Mouse (Mus musculus): ENCODE measurements around the gene Foxj2. TPM values are rescaled to one million over a fixed set of nuclear protein-coding genes. Genes with fewer than 3 reads are reported as not detected.
A peak's percentile ranks its signal among the peaks of the same experiment; 100 is the strongest.

Foxj2 gene
- polyA plus RNA-seq, 1 experiment from 2014 or later = 8.8 TPM

- peak overlapping the region; percentile 50 for H3K4me3 ChIP-seq (ENCODE audit: low read depth, low read length)
- H3K4me2 ChIP-seq (ENCODE audit: low read depth, low read length) = peak overlapping the region; percentile 66
- peak overlapping the region; percentile 60 for H3K9ac ChIP-seq (replicated peaks; ENCODE audit: low read depth, low read length)
- peak; percentile 93 for ATAC-seq (ENCODE audit: low read depth)
- H3K27ac ChIP-seq (ENCODE audit: low read depth, low read length) = peak overlapping the region; percentile 95
- no peaks in the 10 kb centered on the region for H3K36me3 ChIP-seq (ENCODE audit: control insufficient read depth, insufficient read depth, low read length)
- 2% methylated on average over 38 of the region's 38 CpGs for WGBS
- no peaks in the 10 kb centered on the region for H3K9me3 ChIP-seq (ENCODE audit: control insufficient read depth, low read length)
- H3K27me3 ChIP-seq (ENCODE audit: control insufficient read depth, insufficient read depth, low read length) = no peaks in the 10 kb centered on the region
- peaks cover 8% of the 10 kb centered on the region for H3K4me1 ChIP-seq (ENCODE audit: control insufficient read depth, insufficient read depth, low read length)
Observed at GRCm38 (mm10) chr6:122811280-122811652, 8.4 kb upstream of the Foxj2 start.

- Histone ChIP-seq H3K36me3 (ENCODE audit: control insufficient read depth, insufficient read depth, low read length) (no peaks in the 10 kb centered on the region), H3K27ac (ENCODE audit: low read depth, low read length) (peak overlapping the region; percentile 95), H3K27me3 (ENCODE audit: control insufficient read depth, insufficient read depth, low read length) (no peaks in the 10 kb centered on the region), H3K9me3 (ENCODE audit: control insufficient read depth, low read length) (no peaks in the 10 kb centered on the region), H3K4me3 (ENCODE audit: low read depth, low read length) (peak overlapping the region; percentile 50), H3K4me2 (ENCODE audit: low read depth, low read length) (peak overlapping the region; percentile 66), H3K9ac (replicated peaks; ENCODE audit: low read depth, low read length) (no peak overlapping the region; the same call in 1 of the 2 replicates), H3K4me1 (ENCODE audit: control insufficient read depth, insufficient read depth, low read length) (peaks cover 8% of the 10 kb centered on the region)
- 27% methylated on average over 16 of the region's 16 CpGs for WGBS
- ATAC-seq (ENCODE audit: low read depth) = peak; percentile 25; the same call in 1 of the 2 replicates
Observed at GRCm38 (mm10) chr6:122811771-122812600, 7.7 kb upstream of the Foxj2 start.

GRCm38 (mm10) chr6:122812716-122813115 lies 7.0 kb upstream of the Foxj2 start:
- ATAC-seq (ENCODE audit: low read depth) = no peak

GRCm38 (mm10) chr6:122813640-122814039 lies 6.1 kb upstream of the Foxj2 start:
- Histone ChIP-seq H3K27me3 (ENCODE audit: control insufficient read depth, insufficient read depth, low read length) (no peaks in the 10 kb centered on the region), H3K4me2 (ENCODE audit: low read depth, low read length) (no peak overlapping the region), H3K36me3 (ENCODE audit: control insufficient read depth, insufficient read depth, low read length) (no peaks in the 10 kb centered on the region), H3K4me3 (ENCODE audit: low read depth, low read length) (no peak overlapping the region), H3K4me1 (ENCODE audit: control insufficient read depth, insufficient read depth, low read length) (peaks cover 8% of the 10 kb centered on the region), H3K9me3 (ENCODE audit: control insufficient read depth, low read length) (no peaks in the 10 kb centered on the region), H3K27ac (ENCODE audit: low read depth, low read length) (no peak overlapping the region), H3K9ac (replicated peaks; ENCODE audit: low read depth, low read length) (no peak overlapping the region)
- ATAC-seq (ENCODE audit: low read depth) = no peak
- WGBS = 95% methylated on average over 4 of the region's 4 CpGs

More at GRCm38 (mm10) chr6:122812716-122813115, 7.0 kb upstream of the Foxj2 start:
- Histone ChIP-seq H3K9me3 (ENCODE audit: control insufficient read depth, low read length) (no peaks in the 10 kb centered on the region), H3K4me3 (ENCODE audit: low read depth, low read length) (no peak overlapping the region), H3K27me3 (ENCODE audit: control insufficient read depth, insufficient read depth, low read length) (no peaks in the 10 kb centered on the region), H3K9ac (replicated peaks; ENCODE audit: low read depth, low read length) (no peak overlapping the region), H3K27ac (ENCODE audit: low read depth, low read length) (no peak overlapping the region), H3K36me3 (ENCODE audit: control insufficient read depth, insufficient read depth, low read length) (no peaks in the 10 kb centered on the region), H3K4me2 (ENCODE audit: low read depth, low read length) (no peak overlapping the region), H3K4me1 (ENCODE audit: control insufficient read depth, insufficient read depth, low read length) (peaks cover 8% of the 10 kb centered on the region)
- WGBS = 89% methylated on average over 4 of the region's 4 CpGs

GRCm38 (mm10) chr6:122820071-122820798 lies 521 bp downstream of the Foxj2 start:
- Histone ChIP-seq H3K4me3 (ENCODE audit: low read depth, low read length) (peak overlapping the region; percentile 90), H3K9me3 (ENCODE audit: control insufficient read depth, low read length) (no peaks in the 10 kb centered on the region), H3K36me3 (ENCODE audit: control insufficient read depth, insufficient read depth, low read length) (no peaks in the 10 kb centered on the region), H3K27ac (ENCODE audit: low read depth, low read length) (peak overlapping the region; percentile 64), H3K4me2 (ENCODE audit: low read depth, low read length) (peak overlapping the region; percentile 90), H3K4me1 (ENCODE audit: control insufficient read depth, insufficient read depth, low read length) (peaks cover 13% of the 10 kb centered on the region), H3K9ac (replicated peaks; ENCODE audit: low read depth, low read length) (peak overlapping the region; percentile 93), H3K27me3 (ENCODE audit: control insufficient read depth, insufficient read depth, low read length) (no peaks in the 10 kb centered on the region)
- WGBS = under 1% methylated on average over 20 of the region's 38 CpGs
- ATAC-seq (ENCODE audit: low read depth) = peak; percentile 75

GRCm38 (mm10) chr6:122820799-122821650 lies 1.3 kb downstream of the Foxj2 start:
- H3K4me2 ChIP-seq (ENCODE audit: low read depth, low read length) = peak overlapping the region; percentile 90
- H3K9me3 ChIP-seq (ENCODE audit: control insufficient read depth, low read length) = no peaks in the 10 kb centered on the region
- H3K36me3 ChIP-seq (ENCODE audit: control insufficient read depth, insufficient read depth, low read length) = no peaks in the 10 kb centered on the region
- ATAC-seq (ENCODE audit: low read depth) = peak; percentile 19
- peaks cover 17% of the 10 kb centered on the region for H3K4me1 ChIP-seq (ENCODE audit: control insufficient read depth, insufficient read depth, low read length)
- H3K27me3 ChIP-seq (ENCODE audit: control insufficient read depth, insufficient read depth, low read length) = no peaks in the 10 kb centered on the region
- H3K4me3 ChIP-seq (ENCODE audit: low read depth, low read length) = peak overlapping the region; percentile 90
- no peak overlapping the region for H3K27ac ChIP-seq (ENCODE audit: low read depth, low read length)
- WGBS = 17% methylated on average over 15 of the region's 15 CpGs
- H3K9ac ChIP-seq (replicated peaks; ENCODE audit: low read depth, low read length) = peak overlapping the region; percentile 93; the same call in 1 of the 2 replicates

GRCm38 (mm10) chr6:122821822-122822221 lies 2.1 kb downstream of the Foxj2 start:
- H3K36me3 ChIP-seq (ENCODE audit: control insufficient read depth, insufficient read depth, low read length) = no peaks in the 10 kb centered on the region
- no peak overlapping the region for H3K9ac ChIP-seq (replicated peaks; ENCODE audit: low read depth, low read length)
- no peak overlapping the region for H3K27ac ChIP-seq (ENCODE audit: low read depth, low read length)
- no peak for ATAC-seq (ENCODE audit: low read depth)
- H3K27me3 ChIP-seq (ENCODE audit: control insufficient read depth, insufficient read depth, low read length) = no peaks in the 10 kb centered on the region
- H3K4me2 ChIP-seq (ENCODE audit: low read depth, low read length) = 0 out of 2 replicates have a peak overlapping the region, but pooled peaks have one; percentile 90
- 82% methylated on average over 9 of the region's 9 CpGs for WGBS
- H3K9me3 ChIP-seq (ENCODE audit: control insufficient read depth, low read length) = no peaks in the 10 kb centered on the region
- H3K4me3 ChIP-seq (ENCODE audit: low read depth, low read length) = no peak overlapping the region
- H3K4me1 ChIP-seq (ENCODE audit: control insufficient read depth, insufficient read depth, low read length) = peaks cover 22% of the 10 kb centered on the region

GRCm38 (mm10) chr6:122824086-122824485 lies 4.4 kb downstream of the Foxj2 start:
- Histone ChIP-seq H3K9ac (replicated peaks; ENCODE audit: low read depth, low read length) (no peak overlapping the region), H3K36me3 (ENCODE audit: control insufficient read depth, insufficient read depth, low read length) (no peaks in the 10 kb centered on the region), H3K4me1 (ENCODE audit: control insufficient read depth, insufficient read depth, low read length) (peaks cover 22% of the 10 kb centered on the region), H3K27ac (ENCODE audit: low read depth, low read length) (no peak overlapping the region), H3K4me3 (ENCODE audit: low read depth, low read length) (no peak overlapping the region), H3K9me3 (ENCODE audit: control insufficient read depth, low read length) (no peaks in the 10 kb centered on the region), H3K4me2 (ENCODE audit: low read depth, low read length) (no peak overlapping the region), H3K27me3 (ENCODE audit: control insufficient read depth, insufficient read depth, low read length) (no peaks in the 10 kb centered on the region)
- WGBS = 72% methylated on average over 10 of the region's 10 CpGs
- no peak for ATAC-seq (ENCODE audit: low read depth)
